Mouse (Mus musculus): ENCODE measurements around the gene Add2.

Gene Add2

DNA sequence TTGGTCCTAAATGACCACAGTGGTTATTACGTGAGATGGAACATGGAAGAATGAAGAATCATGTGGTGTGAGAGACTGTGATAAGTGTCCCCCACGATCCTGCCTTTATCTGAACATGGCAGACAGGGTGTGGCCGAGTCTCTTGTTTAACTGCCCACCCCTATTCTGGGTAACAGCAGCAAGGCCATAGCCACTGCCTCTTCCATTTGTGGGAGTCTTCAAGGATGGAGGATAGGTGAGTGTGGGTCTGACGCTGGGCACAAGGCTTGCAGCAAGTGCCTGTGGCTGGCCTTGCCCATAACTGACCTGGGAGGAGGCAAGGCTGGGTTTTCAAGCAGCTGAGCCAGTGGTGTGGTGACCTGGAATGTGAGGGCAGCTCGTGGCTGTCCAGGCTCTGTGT, 49.4 kb downstream of the Add2 start:
- in situ Hi-C loops (cut with MboI; ENCODE audit: low sequenced_read_pairs), result no loop called here

DNA sequence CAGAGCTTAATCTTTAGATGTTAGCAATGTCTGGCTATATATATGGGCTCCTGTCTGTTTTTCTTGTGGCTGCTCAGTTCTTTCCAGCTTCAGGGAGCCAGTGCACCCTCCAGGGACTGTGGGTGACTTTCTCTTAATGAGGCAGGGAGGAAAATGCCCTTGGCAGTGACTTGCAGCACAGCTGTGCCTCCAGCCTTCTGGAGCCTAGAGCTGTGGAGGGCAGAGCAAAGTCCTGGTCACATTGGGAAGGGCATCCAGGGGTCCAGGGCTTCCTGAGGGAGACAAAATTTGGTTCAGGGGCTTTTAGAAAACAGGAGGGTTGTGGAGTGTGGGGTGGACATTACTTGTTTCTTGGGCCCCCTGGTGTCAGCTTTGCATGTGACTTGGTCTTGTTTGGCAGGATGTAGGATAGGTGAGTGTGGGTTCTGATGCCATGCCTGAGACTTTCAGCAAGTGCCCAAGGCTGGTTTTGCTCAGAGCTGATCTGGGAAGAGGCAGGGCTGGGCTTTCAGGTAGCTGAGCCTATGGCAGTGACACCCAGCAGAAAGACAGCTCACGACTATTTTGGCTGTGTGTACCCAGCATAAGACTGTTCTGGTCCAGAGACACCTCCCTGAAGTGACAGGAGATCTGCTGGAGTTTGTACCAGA, 50.0 kb downstream of the Add2 start:
- in situ Hi-C loops (cut with MboI; ENCODE audit: low sequenced_read_pairs), result no loop called here

DNA sequence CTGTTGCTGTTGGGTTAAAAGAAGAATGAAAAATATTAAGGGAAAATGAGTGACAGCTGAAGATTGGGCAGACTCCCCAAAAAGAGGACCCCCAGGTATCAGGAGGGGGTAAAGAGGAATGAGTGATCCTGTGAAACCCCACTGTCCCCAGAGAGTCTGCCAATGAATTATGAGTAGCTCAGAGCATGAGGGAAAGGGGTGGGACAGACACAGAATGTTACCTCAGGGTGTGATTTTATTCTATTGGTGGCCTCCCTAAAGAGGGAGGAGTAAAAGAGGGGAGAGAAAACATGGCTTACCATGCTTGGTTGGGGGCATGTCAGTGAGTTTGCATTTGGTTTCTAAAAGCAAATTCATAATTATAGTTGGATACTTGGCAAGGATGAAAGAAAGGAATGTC, 50.8 kb downstream of the Add2 start:
- in situ Hi-C loops (cut with MboI; ENCODE audit: low sequenced_read_pairs), result no loop called here

DNA sequence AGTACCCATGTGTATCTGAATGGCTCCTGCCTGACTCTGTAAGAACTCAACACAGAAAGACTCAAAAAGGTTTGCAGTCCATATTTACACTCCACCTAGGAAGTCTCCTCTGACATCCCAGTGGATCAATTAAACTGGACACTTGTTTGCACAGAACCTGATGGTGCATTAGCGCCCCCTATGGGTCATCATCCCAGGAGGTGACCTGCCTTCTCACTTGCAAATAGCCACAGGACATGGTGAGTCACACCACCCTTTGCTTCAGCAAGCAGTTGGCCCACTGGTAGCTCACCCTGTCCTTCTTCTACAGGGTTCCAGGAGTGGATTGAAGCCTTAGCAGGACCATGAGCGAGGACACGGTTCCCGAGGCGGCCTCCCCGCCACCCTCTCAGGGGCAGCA, 57.0 kb downstream of the Add2 start:
- in situ Hi-C loops (cut with MboI; ENCODE audit: low sequenced_read_pairs), result no loop called here

DNA sequence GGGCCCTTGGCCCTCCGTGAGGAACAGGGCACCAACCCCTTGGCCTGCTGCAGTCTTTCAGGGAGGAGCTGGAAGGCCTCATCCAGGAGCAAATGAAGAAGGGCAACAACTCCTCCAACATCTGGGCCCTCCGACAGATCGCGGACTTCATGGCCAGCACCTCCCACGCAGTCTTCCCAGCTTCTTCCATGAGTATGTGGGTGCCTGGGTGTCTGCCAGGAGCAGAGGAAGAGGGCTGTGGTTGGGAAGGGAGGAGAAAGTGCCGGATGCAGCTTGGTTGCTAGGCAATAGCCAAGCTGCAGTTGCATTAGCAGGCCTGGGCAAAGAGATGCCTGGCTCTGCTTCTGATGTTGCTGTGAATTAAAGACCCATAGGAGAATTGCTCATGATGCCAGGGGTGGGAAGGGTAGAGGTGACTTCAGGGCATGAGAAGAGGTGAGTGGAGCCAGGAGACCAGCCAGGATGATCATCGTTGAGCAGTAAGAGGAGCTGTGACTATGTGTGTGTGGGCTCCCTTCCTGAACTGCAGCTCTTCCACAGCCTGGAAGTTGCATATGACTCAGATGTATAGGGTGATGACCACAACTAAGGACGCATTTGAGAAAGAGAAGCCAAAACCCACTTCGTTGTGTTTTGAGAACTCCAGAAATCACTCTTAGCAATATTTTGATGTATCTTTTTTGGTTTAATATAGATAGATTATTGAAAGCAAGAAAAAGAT, 58.5 kb downstream of the Add2 start:
- in situ Hi-C loops (cut with MboI; ENCODE audit: low sequenced_read_pairs), result no loop called here

DNA sequence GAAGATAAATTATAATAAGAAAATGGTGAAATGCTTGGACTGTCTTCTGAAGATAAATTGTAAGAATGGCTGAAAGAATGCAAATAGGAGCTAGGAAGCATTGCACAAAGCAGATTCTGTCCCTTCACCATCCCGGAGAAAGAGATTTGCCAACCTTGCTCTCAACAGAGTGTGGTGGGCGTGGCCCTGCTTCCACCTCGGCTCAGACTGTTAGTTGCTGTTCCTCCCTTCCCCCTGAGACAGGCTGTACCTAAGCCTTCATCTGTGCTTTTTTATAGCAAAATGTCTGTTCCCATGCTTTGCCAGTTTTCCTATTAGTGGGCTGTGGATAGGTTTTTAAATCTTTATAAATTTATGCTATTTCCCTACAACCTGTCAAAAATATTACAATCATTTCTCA, 59.3 kb downstream of the Add2 start:
- in situ Hi-C loops (cut with MboI; ENCODE audit: low sequenced_read_pairs), result no loop called here

DNA sequence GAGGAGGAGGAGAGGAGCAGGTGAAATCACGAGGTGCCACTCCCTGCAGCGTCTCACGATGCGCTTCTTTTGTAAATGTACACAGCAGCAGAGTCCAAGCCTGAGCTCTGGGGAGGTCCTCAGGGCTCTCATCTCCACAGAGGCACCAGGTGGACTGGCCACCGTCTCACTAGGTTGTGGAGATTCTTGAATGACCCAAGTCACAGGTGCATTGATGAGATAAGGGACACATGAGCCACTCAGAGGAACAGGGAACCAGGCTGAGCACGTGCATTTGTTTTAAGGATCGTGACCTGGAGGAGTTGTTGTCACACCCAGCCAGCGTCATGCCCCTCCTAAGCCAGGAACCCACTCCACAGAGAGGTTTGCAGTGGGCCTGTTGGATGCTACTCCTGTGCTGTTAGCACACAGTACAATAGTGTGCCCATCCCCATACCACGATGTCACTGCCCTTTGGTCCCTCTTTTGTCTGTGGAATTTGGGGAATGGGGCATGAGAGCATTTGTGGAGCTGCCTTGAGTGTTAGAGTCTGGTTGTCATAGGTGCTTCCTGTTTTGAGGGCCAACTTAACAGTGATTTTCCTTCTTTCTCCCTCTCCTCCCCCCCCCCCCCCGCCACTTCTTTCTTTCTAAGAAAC, 65.8 kb downstream of the Add2 start:
- in situ Hi-C loops (cut with MboI; ENCODE audit: low sequenced_read_pairs), result no loop called here

DNA sequence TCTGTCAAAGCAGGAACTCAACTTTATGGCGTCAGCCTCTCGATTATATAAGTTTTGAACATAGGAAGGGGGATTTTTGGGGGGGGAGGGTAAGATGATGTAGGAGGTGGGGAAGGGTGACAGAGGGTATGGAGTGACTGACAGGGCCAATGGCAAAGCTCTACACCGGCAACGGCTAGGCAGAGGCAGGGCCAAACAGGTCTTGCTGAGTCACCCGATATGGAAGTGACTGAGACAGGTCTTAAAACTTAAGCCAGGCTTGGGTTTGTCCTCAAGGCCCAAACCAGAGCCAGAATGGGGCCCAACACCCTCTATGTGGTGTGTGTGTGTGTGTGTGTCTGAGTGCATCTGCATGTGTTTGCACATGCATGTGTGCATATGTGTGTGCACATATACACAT, 67.0 kb downstream of the Add2 start:
- in situ Hi-C loops (cut with MboI; ENCODE audit: low sequenced_read_pairs), result no loop called here

DNA sequence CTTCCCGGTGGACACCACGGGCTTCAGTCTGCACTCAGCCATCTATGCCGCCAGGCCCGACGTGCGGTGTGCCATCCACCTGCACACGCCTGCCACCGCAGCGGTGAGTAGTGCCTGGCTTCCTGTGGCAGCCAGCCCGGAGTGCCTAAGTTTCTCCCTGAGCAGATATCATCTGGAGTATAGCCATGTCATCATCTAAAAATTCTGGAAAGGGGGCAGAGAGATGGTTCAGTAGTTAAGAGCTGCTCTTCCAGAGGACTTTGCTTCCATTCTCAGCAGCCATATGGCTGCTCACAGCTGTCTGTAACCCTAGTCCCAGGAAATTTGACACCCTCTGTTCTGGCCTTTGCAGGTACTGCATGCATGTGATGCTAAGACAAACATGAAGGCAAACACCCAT, 68.3 kb downstream of the Add2 start:
- in situ Hi-C loops (cut with MboI; ENCODE audit: low sequenced_read_pairs), result no loop called here

DNA sequence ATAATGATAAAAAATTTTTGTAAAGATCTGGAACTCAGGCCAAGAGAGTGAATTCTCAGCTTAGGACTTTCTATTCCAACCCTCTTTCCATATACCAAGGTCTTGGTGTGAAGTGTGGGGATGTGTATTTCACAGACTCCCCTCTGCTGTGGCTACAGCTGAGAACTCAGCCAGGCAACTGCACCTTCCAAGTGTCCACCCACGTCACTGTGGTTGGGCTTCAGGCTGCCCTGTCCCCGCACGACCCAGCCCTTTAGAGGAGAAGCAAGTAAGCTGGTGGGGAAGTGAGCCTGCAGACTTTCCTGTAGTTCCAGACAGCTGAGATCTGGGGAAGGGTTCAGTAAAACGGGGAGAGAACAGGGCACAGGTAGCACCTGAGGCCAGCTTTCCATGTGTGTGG, 68.7 kb downstream of the Add2 start:
- in situ Hi-C loops (cut with MboI; ENCODE audit: low sequenced_read_pairs), result no loop called here

DNA sequence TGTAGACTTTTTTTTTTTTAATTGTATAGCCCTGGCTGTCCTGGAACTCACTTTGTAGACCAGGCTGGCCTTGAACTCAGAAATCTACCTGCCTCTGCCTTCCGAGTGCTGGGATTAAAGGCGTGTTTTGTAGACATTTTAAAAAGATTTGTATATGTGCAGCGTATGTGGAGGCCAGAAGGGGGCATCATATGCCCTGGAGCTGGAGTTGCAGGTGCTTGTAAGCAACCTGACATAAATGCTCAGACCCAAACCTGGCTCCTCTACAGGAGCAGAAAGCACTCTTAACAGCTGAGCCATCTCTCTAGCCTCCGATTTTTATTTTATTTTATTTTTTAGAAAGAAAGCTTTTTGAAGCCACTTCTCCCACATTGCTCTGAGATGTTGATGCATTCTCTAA, 70.5 kb downstream of the Add2 start:
- in situ Hi-C loops (cut with MboI; ENCODE audit: low sequenced_read_pairs), result no loop called here

DNA sequence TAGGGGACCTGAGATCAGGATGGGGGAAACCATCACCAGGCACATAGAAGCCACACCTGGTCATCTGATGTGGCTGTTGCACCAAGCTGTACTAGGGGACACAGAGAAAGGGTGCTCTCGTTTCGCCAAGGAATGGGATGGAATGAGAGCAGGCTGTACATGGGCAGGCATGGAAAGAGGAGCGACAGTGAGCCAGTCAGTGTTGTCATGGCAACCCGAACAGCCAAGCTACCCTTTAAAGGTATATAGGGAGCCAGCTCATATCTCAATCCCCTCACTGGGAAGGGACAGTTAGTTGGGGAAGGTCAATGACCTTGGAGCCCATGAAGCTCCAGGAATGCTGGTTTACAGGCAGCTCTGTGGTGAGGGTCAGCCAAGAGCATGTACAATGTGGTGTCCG, 73.0 kb downstream of the Add2 start:
- in situ Hi-C loops (cut with MboI; ENCODE audit: low sequenced_read_pairs), result no loop called here

DNA sequence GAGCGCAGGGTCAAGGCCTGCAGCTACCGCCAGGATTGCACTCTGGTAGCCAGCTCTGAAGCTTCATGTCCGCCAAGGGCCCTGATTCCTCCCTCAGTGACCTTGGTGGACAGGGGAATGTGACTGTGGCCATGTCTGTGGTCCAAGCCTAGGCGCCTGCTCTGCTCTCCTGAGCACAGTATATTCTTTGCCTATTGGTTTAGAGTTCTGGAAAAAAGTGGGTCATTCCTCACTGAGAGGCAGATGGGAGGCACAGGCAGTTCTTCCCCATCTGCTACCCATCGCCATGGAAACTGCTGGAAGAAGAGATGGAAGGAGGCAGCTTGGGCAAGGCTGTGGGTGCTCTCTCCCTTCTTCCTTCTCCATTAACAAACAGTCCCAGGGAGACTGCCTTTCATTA, 74.4 kb downstream of the Add2 start:
- in situ Hi-C loops (cut with MboI; ENCODE audit: low sequenced_read_pairs), result no loop called here

DNA sequence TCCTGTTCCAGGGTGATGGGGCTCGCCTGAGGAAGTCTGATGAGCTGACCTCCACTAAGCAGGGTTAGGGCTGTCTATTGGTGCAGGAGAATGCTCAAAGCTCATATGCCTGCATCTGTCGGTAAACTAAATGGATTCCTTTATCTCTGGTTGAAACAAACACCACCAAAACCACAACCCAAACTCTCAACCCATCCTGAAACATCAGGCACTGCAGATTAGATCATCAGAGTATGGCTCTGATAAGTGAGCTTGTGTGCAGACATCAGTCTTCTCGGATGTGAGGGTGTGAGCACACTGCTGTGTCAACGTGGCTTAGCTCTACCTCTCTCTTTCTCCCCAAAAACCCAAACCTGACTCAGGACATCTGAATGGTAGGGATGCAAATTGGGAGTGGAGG, 75.1 kb downstream of the Add2 start:
- in situ Hi-C loops (cut with MboI; ENCODE audit: low sequenced_read_pairs), result no loop called here

DNA sequence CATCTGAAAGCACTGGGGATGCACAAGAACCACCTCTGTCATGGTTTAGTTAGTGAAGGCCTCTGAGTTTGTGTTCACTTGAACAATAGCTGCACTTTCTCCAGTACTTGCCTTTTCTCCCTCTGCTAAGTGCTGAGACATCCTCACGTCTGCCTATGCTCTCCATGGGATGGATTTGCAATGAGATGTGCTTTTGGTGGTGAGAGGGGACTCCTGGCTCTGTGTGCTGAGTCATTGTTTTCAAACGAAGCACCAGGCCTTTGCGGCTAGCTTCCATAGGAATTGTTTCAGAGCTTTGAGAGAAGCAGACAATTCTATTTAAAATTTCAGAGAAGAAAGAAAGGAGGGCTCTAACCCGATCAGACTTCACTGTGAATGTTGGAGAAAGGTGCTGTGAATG, 76.2 kb downstream of the Add2 start:
- in situ Hi-C loops (cut with MboI; ENCODE audit: low sequenced_read_pairs), result no loop called here

DNA sequence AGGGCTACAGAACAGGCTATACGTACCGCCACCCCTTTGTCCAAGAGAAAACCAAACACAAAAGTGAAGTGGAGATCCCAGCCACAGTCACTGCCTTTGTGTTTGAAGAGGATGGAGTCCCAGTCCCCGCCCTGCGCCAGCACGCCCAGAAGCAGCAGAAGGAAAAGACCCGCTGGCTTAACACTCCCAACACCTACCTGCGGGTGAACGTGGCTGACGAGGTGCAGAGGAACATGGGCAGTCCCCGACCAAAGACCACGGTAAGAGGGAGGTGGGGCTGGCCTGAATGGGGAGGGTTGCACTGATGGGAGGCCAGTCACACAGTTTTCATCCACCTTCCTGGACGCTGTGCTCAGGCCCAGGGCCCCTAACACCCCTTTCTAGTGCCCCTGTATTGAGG, 77.6 kb downstream of the Add2 start:
- in situ Hi-C loops (cut with MboI; ENCODE audit: low sequenced_read_pairs), result no loop called here

DNA sequence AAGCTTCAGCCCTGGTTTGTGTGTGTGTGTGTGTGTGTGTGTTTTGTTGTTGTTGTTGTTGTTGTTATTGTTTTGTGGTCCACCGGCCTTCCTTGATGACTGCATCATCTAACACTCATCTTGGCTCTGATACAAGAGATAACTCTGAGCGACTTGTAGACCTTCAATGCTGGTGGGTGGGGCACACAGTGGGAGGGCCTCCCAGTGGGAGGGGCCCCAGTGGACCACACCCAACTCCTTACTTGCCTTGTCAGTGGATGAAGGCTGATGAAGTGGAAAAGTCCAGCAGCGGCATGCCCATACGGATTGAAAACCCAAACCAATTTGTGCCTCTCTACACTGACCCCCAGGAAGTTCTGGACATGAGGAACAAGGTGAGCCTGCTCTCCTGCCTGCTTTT, 78.6 kb downstream of the Add2 start:
- in situ Hi-C loops (cut with MboI; ENCODE audit: low sequenced_read_pairs), result no loop called here

DNA sequence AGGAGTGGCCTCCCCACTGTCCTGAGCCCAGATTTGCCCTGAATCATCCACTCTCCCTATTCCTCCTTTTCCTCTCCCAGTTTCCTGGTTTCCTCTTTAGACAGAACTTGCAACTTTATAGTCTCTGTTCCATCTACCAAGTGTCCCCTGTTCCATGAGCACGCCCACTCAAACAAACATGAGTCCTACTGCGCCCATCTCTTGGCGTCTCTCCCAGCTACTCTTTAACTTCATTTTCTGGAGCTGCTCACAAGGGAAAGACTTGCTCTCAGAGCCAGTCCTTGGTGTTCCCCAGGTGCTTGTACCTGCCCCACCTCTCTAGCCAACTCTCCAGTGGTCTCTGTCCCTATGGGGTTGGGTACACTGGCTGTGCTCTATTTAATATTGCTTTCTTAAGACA, 87.4 kb downstream of the Add2 start:
- in situ Hi-C loops (cut with MboI; ENCODE audit: low sequenced_read_pairs), result no loop called here

DNA sequence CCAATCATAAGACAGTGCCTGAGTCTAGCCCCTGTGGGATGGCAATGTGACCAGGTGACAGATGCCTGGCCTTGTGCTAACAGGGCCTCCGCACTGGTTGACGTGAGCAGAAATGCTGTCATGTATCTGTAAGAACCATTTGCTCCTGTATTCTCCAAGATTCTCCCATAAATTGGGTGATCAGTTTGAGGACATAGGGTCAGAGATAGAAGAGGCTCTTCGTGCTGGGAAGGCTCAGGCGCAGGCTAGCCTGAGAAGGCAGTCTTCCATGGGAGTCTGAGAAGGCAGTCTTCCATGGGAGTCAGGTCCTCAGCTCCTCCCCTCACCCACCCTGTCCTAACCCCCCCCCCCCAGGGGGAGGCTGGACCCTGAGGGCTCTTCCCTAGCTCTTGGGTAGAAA, 94.6 kb downstream of the Add2 start:
- in situ Hi-C loops (cut with MboI; ENCODE audit: low sequenced_read_pairs), result no loop called here

DNA sequence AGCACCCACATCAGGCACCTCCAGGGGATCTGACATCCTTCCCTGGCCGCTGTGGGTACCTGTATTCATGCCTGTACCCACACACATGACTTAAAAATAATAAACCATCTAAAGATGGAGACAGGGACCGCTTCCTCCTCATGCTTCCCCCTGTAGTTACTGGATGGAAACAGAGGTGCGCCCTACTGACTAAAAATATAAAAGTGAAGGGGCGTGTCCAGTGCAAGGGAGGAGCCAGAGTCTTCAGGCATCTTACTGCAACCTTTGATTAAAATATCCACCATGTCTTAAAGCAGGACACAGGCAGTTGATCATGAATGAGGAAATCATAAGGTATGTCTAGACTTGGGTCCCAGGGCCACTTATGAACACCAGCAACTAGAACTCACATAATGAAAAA, 97.3 kb downstream of the Add2 start:
- in situ Hi-C loops (cut with MboI; ENCODE audit: low sequenced_read_pairs), result loop anchor here (5.0 kb wide), 1 partner anchor 237 kb away; no protein-coding TSS in a partner anchor

DNA sequence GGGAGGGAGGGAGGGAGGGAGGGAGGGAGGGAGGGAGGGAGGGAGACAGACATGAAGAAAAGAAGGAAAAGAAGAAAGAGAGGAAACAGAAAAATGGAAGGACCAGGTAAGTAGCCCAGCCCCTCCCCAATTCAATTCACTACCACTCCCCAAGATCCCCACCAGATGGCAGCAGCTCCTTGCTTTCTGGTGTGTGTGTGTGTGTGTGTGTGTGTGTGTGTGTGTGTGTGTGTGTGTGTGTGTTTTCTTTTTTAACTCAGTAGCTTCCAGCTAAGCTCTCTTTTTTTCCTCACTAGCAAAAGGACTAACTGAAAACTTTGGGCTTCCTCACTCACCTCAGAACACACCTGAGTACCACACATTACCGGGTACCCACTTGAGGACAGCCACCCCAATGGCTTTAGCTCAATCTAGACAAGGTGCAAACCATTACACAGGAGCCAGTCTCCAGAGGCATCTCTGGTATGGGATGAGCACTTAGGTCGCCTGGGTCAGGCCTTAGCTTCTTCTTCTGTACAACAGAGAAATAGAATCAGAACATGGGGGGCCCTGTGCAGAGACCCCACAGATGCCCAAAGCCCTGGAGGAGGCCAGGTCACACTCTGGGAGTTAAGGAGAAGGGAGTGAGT, 98.6 kb downstream of the Add2 start:
- in situ Hi-C loops (cut with MboI; ENCODE audit: low sequenced_read_pairs), result loop anchor here (5.0 kb wide), 1 partner anchor 235 kb away; no protein-coding TSS in a partner anchor

DNA sequence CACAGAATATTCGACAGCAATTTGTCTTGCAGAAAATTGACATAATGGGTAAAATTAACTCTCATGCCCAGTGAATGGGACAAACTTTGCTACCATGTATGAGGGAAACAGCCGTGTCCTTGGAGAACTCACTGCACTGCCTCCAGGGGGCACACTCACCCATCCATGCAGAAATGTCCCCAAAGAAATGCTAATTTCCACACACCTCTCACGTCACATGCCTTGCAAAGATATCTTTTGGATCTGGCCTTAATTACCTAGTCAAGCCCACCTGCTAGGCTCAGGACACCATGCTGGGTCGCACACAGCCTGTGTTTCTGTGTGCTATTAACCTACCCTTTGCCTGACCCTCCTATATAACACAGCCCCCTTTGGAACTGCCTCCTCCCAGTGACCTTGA, 100.0 kb downstream of the Add2 start:
- in situ Hi-C loops (cut with MboI; ENCODE audit: low sequenced_read_pairs), result loop anchor here (5.0 kb wide), 1 partner anchor 234 kb away; no protein-coding TSS in a partner anchor

Data from CH12F3 (cell line).